Mouse (Mus musculus) frontal cortex, adult (tissue): ENCODE results near the gene Irak4.

ENCODE experiments used
- ATAC-seq: cut with Nextera tagmentation; 2 replicates; pipeline ENCODE4 v1.9.2; 2017; ENCODE audit warnings: mild to moderate bottlenecking, moderate library complexity, mixed read lengths; ENCODE audit not compliant: low TSS enrichment

Gene Irak4

GRCm38 (mm10) chr15:94558895-94559656, 15.6 kb downstream of the Irak4 start:
- no peak for ATAC-seq

GRCm38 (mm10) chr15:94564909-94565308, 21.5 kb downstream of the Irak4 start:
- ATAC-seq, result no peak

DNA sequence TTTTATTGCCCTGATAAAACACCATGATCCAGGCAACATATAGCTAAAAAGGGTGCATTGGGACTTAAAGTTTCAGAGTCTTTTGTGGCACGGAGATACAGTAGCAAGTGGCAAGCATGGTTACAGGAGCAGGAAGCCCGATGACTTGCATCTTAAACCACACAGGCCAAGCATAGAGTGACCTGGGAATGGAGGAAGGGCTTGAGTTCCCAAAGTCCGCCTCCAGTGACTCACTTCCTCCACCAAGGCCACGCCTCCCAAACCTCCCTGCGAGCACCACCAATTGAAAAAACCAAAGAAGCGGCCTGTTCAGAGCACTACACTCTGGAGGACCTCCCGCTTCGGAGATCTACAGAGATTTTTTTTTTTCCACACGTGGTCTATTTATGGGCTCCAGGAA, 22.4 kb downstream of the Irak4 start:
- no peak for ATAC-seq

DNA sequence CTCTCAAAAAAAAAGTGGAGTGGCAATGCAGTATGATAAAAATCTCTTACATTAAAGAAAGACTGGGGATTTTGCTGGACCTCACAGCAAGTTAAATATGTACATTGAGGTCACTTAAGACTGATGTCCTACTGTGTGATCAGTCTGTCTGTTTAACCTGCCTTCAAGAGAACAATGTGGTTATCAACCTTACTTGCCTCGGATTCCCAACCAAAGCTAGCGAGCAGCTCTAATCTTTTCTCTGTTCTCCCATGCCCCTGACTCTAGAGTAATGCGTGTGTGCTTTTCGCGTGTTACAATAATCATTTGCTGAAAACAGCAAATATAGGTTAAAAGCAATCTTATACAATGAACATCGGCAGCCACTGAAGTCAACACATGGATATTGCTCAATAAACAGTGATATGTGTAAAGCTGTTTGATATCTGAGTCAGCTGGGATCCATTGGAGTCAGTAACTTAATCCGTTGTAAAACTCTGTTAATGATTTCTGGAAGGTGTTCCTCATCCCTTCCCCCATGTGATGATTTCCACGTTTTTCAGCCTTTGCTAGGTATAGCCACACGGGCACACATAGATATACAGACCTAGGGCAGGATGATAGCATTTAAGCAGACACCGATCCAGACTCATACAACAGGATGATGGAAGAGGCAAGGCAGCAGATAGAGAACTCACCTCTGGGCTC, 25.2 kb downstream of the Irak4 start:
- no peak for ATAC-seq

DNA sequence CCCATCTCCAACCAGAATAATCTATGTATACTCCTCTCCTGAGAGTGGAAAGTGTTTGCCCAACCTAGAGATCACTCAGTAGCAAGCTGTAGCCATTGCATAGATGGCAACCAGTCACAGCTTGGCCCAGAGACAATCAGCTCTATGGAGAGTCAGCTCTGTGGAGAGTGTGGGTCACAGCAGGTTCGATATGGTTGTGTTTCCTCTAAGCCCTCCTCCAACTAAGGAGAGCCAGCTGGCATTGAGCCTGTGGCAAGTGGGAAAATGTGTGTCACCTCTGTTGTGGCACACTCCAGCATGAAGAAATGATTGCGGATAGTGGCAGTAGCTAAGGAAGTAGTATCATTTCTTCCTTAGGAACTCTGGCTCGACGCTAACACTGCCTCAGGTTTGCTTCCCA, 28.1 kb downstream of the Irak4 start:
- no peak for ATAC-seq

- no peak for ATAC-seq
Measured at GRCm38 (mm10) chr15:94572746-94573145, 29.3 kb downstream of the Irak4 start.

DNA sequence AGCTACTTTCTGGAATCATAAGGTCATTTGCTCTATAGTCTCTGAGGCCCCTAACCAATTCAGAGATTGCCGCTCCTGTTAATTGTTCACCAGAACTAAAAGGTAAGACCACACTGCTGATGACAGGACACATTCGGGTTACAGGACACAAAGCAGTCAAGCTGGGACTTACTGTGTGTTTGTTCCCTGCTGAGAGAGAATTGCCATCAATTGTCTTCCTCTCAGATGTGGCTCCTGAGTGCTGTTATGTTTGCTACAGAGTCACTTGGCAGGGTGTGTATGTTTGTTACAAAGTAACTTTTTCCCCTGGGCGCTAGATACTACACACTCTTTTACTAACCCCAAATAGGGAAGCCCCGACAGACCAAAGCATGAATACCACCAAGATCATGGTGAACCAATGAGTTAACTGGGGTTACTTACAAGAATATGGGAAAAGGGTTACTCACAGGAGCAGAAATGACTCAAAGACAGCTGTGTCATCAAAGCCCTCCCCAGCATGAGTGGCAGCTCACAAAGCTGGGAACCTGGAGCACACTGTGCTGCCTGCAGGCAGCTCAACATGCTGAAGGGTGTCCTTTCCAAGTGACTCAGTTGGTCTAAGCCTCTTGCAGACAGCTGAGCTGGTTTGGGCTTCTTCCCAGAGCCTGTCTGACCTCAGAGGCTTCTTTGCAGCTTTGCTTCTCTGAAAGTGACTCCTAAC, 31.3 kb downstream of the Irak4 start:
- no peak for ATAC-seq

GRCm38 (mm10) chr15:94582000-94582593, 38.7 kb downstream of the Irak4 start:
- ATAC-seq, result no peak

DNA sequence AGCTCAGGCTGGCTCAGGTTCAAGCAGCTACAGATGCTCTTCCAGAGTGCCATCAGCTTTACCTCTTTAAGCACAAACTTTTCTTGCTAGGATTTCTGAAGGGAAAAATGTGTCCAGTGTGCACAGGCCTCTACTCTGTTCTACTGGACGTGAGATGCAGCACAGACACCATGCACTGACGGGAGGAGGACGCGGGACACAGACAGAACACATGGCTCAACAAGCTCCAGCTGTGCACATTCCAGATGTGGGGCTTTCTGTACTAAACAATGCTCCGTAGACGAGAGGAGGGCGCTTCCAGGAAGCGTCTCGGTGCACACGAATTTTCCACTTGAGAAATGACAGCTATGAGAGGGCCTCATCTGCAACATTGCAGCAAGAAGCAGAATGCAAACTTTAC, 39.7 kb downstream of the Irak4 start:
- ATAC-seq, result no peak

- no peak for ATAC-seq
Measured at GRCm38 (mm10) chr15:94584738-94585137, 41.3 kb downstream of the Irak4 start.

- no peak for ATAC-seq
Measured at GRCm38 (mm10) chr15:94587826-94588715, 44.6 kb downstream of the Irak4 start.

GRCm38 (mm10) chr15:94589219-94590075, 46.0 kb downstream of the Irak4 start, which contains the start of gene Twf1:
Twf1 (minus strand) TSS chr15:94589889.
- ATAC-seq, result peak; percentile 99

- peak; percentile 8; the same call in 1 of the 2 replicates for ATAC-seq
Measured at GRCm38 (mm10) chr15:94590083-94590482, 46.6 kb downstream of the Irak4 start.

GRCm38 (mm10) chr15:94591356-94591755, 47.9 kb downstream of the Irak4 start:
- ATAC-seq, result no peak

- ATAC-seq, result no peak
Measured at GRCm38 (mm10) chr15:94593586-94593985, 50.1 kb downstream of the Irak4 start.

- no peak for ATAC-seq
Measured at GRCm38 (mm10) chr15:94600145-94600707, 56.8 kb downstream of the Irak4 start.

GRCm38 (mm10) chr15:94601339-94601738, 57.9 kb downstream of the Irak4 start:
- peak; percentile 65; the same call in 1 of the 2 replicates for ATAC-seq

GRCm38 (mm10) chr15:94602441-94602840, 59.0 kb downstream of the Irak4 start:
- ATAC-seq, result no peak

- ATAC-seq, result peak; percentile 98
Measured at GRCm38 (mm10) chr15:94607768-94608167, 64.3 kb downstream of the Irak4 start.

GRCm38 (mm10) chr15:94616036-94616435, 72.6 kb downstream of the Irak4 start:
- ATAC-seq, result no peak
